Mouse (Mus musculus): Measurements from ENCODE around the gene Pam16.

The Pam16 gene

DNA sequence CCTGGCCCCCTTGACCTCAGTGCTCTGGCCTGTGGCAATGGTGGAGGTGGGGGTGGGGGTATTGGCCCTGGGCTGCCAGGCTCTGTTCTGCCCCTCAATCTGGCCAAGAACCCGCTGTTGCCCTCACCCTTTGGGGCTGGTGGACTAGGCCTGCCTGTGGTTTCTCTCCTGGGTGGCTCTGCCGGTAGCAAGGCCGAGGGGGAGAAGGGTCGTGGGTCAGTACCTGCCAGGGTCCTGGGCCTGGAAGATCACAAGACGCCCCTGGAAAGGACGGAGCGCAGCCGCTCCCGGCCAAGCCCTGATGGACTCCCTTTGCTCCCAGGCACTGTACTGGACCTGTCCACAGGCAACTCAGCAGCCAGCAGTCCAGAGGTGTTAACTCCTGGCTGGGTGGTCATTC is 11.1 kb downstream of the Pam16 start:
- H3K36me3 ChIP-seq (ENCODE audit: insufficient read depth, low read length) = peaks cover 99% of the 10 kb centered on the region
- H3K4me1 ChIP-seq (replicated peaks; ENCODE audit: low read depth, low read length) = peaks cover 78% of the 10 kb centered on the region
- H3K4me3 ChIP-seq (replicated peaks; ENCODE audit: low read length) = no peak overlapping the region
- no peaks in the 10 kb centered on the region for H3K27me3 ChIP-seq (ENCODE audit: insufficient read depth, low read length)
- TF ChIP-seq POU5F1 (IDR thresholded peaks at IDR 0.05; ENCODE audit: borderline replicate concordance, low read length) (no peak), CTCF (conservative IDR thresholded peaks at IDR 0.05; ENCODE audit: low read length) (no peak), NANOG (IDR thresholded peaks at IDR 0.05; ENCODE audit: borderline replicate concordance, low read length) (no peak)
- no peaks in the 10 kb centered on the region for H3K9me3 ChIP-seq (ENCODE audit: low read length)

DNA sequence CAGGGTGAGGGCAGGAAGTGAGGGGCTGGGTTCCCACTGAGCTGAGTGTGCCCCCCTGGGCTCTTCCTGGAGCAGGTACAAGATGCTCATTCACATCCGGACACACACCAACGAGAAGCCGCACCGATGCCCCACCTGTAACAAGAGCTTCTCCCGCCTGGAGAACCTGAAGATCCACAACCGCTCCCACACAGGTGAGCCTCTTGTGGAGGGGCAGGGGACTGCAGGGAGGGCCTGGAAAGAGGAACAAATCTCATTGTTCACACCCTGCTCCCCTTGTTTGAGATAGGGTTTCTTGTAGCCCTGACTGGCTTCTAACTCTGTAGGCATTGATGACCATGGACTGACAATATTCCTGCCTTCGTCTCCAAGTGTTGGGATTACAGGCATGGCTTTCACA is 13.1 kb downstream of the Pam16 start:
- Histone ChIP-seq H3K4me3 (replicated peaks; ENCODE audit: low read length) (no peak overlapping the region; the same call in 1 of the 2 replicates), H3K27me3 (ENCODE audit: insufficient read depth, low read length) (no peaks in the 10 kb centered on the region), H3K36me3 (ENCODE audit: insufficient read depth, low read length) (peaks cover 96% of the 10 kb centered on the region), H3K4me1 (replicated peaks; ENCODE audit: low read depth, low read length) (peaks cover 78% of the 10 kb centered on the region), H3K9me3 (ENCODE audit: low read length) (no peaks in the 10 kb centered on the region)
- TF ChIP-seq NANOG (IDR thresholded peaks at IDR 0.05; ENCODE audit: borderline replicate concordance, low read length) = no peak
- peak; percentile 78 for TF ChIP-seq CTCF (conservative IDR thresholded peaks at IDR 0.05; ENCODE audit: low read length)

DNA sequence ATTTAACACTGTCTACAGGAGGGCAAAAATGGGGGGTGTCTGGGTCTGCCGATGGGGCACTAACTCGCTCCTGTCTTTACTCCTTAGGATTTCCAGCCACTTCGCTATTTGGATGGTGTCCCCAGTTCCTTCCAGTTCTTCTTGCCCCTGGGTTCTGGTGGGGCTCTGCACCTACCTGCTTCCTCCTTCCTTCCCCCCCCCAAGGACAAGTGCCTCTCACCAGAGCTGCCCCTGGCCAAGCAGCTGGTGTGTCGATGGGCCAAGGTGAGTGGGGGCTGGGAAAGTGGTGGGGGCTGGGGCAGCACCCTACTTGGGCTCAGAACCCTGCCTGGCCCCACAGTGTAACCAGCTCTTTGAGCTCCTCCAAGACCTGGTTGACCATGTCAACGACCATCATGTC is 13.6 kb downstream of the Pam16 start:
- Histone ChIP-seq H3K4me1 (replicated peaks; ENCODE audit: low read depth, low read length) (peaks cover 79% of the 10 kb centered on the region), H3K27me3 (ENCODE audit: insufficient read depth, low read length) (no peaks in the 10 kb centered on the region), H3K4me3 (replicated peaks; ENCODE audit: low read length) (no peak overlapping the region; the same call in 1 of the 2 replicates), H3K36me3 (ENCODE audit: insufficient read depth, low read length) (peaks cover 91% of the 10 kb centered on the region), H3K9me3 (ENCODE audit: low read length) (no peaks in the 10 kb centered on the region)
- TF ChIP-seq CTCF (conservative IDR thresholded peaks at IDR 0.05; ENCODE audit: low read length) (no peak), NANOG (IDR thresholded peaks at IDR 0.05; ENCODE audit: borderline replicate concordance, low read length) (no peak), POU5F1 (IDR thresholded peaks at IDR 0.05; ENCODE audit: borderline replicate concordance, low read length) (no peak)

DNA sequence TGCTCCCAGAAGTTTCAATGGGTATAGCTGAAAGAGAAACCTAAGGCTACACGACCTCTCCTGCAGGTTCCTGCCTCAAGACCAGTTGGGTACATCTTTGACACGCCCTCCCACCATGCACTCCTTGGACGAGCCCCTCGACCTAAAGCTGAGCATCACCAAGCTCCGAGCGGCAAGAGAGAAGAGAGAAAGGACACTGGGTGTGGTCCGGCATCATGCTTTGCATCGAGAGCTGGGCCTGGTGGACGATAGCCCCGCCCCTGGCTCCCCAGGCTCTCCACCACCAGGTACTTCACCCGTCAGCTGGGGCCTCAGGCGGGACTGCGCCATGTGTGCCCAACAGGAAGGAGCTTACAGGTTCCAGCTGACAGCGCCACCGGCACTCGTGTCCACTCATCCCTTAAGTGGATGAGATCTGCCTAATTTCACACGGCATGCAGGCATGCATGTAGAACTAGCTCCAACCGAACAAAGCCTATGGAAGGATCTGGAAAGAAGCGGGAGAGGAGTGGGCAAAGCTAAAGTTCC is 16.2 kb downstream of the Pam16 start:
- no peaks in the 10 kb centered on the region for H3K27me3 ChIP-seq (ENCODE audit: insufficient read depth, low read length)
- peaks cover 65% of the 10 kb centered on the region for H3K36me3 ChIP-seq (ENCODE audit: insufficient read depth, low read length)
- TF ChIP-seq NANOG (IDR thresholded peaks at IDR 0.05; ENCODE audit: borderline replicate concordance, low read length) = no peak
- no peak for TF ChIP-seq POU5F1 (IDR thresholded peaks at IDR 0.05; ENCODE audit: borderline replicate concordance, low read length)
- TF ChIP-seq CTCF (conservative IDR thresholded peaks at IDR 0.05; ENCODE audit: low read length) = no peak
- H3K4me3 ChIP-seq (replicated peaks; ENCODE audit: low read length) = peak overlapping the region; percentile 49
- peaks cover 92% of the 10 kb centered on the region for H3K4me1 ChIP-seq (replicated peaks; ENCODE audit: low read depth, low read length)
- H3K9me3 ChIP-seq (ENCODE audit: low read length) = no peaks in the 10 kb centered on the region

DNA sequence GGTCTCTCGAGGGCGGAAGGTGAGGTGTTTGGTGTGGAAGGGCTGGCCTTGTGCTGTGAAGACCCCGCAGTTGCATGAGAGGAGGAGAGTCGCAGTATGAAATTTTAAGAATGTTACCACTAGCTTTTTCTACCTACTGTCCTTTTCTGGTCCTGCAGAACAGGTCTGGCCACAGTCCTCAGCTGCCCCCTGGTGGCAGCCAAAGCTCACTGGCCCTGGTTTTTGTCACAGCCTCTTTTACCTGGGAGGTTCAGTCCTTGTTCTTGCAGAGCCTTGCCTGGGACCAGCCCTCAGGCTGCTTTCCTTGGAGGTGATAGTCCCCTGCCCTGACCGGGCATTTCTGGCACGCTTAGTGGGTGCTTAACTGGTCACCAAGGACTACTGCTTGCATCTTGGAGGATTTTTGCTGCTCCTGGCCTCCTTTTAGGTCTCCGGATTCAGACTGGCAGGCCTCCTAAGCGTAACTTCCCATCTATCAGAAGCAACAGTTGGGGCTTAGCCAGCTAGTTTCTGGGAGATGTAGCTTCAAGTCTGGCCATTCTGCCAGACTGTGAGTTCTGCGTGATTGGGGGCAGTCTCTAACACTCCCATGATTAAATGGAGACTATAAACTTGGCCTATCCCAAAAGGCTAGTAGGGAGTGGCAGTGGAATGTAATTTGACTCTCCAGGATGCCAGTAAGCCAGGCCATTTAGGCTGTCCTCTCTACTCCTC is 16.8 kb downstream of the Pam16 start:
- Histone ChIP-seq H3K4me1 (replicated peaks; ENCODE audit: low read depth, low read length) (peaks cover 92% of the 10 kb centered on the region), H3K36me3 (ENCODE audit: insufficient read depth, low read length) (peaks cover 59% of the 10 kb centered on the region), H3K4me3 (replicated peaks; ENCODE audit: low read length) (peak overlapping the region; percentile 49), H3K27me3 (ENCODE audit: insufficient read depth, low read length) (no peaks in the 10 kb centered on the region), H3K9me3 (ENCODE audit: low read length) (no peaks in the 10 kb centered on the region)
- TF ChIP-seq NANOG (IDR thresholded peaks at IDR 0.05; ENCODE audit: borderline replicate concordance, low read length) (no peak), CTCF (conservative IDR thresholded peaks at IDR 0.05; ENCODE audit: low read length) (peak; percentile 89), POU5F1 (IDR thresholded peaks at IDR 0.05; ENCODE audit: borderline replicate concordance, low read length) (no peak)

DNA sequence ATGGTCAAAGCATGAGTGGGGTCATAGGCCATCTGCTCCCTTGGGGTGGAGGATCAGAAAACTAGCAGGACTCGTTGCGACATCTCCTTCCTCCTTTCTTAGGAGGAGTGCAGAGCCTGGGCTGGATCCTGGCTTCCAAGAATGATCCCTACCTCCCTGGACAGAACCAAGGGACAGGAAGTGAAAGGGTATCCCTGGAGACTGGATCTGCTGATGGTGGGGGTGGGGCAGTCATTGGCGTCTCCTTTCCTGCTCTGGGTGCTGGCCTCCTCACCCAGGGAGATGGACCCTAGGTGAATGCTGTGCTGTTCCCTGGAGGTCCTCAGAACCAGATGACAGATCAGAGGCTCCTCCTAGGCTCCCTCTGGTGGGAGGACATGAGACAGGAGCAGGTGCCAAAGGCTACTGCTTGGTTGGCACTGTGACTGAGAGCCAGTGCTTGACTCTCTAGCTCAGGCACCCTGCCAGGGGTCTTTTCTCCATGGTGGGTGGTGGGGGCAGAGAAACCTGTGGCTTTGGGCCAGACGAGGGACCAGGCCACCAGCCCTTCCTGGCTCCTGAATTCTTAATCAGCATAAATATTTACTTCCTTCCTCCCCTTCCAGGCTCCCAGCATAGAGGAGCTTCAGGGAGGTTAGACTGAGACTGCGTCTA is 18.2 kb downstream of the Pam16 start:
- peak overlapping the region; percentile 53 for H3K4me3 ChIP-seq (replicated peaks; ENCODE audit: low read length)
- H3K36me3 ChIP-seq (ENCODE audit: insufficient read depth, low read length) = peaks cover 45% of the 10 kb centered on the region
- peaks cover 98% of the 10 kb centered on the region for H3K4me1 ChIP-seq (replicated peaks; ENCODE audit: low read depth, low read length)
- H3K9me3 ChIP-seq (ENCODE audit: low read length) = no peaks in the 10 kb centered on the region
- no peak for TF ChIP-seq POU5F1 (IDR thresholded peaks at IDR 0.05; ENCODE audit: borderline replicate concordance, low read length)
- no peak for TF ChIP-seq NANOG (IDR thresholded peaks at IDR 0.05; ENCODE audit: borderline replicate concordance, low read length)
- no peaks in the 10 kb centered on the region for H3K27me3 ChIP-seq (ENCODE audit: insufficient read depth, low read length)

DNA sequence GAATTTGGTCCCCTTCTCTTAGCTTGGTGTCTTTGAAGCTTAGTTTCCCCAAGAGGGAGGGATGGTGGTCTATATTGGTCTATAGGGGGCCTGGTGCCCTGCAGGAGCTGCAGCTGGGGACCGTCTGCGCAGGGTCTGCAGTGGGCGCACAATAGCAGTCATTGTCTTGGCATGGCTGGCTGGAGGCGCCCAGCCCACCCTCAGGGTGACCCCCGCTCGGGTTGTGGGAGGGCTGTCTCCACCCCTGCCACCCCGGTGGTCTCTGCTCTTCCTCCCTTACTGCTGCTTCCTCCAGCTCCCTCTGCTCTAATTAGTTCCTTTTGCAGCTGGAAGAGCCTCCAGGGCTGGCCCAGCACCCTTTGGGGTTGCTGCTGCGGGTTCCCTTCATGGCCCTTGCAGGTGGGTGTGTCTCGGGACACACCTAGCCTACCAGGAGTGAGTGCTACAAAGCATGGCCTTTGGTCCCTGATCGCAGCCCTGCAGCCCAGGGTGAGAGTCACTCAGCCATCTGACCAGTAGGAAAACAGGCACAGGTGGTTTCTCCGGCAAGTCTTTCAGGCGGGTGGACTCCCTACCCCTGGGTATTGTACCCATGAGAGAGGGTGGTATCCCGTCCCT is 19.2 kb downstream of the Pam16 start:
- Histone ChIP-seq H3K36me3 (ENCODE audit: insufficient read depth, low read length) (peaks cover 35% of the 10 kb centered on the region), H3K27me3 (ENCODE audit: insufficient read depth, low read length) (no peaks in the 10 kb centered on the region), H3K4me3 (replicated peaks; ENCODE audit: low read length) (peak overlapping the region; percentile 53), H3K4me1 (replicated peaks; ENCODE audit: low read depth, low read length) (peaks cover 100% of the 10 kb centered on the region), H3K9me3 (ENCODE audit: low read length) (no peaks in the 10 kb centered on the region)
- no peak for TF ChIP-seq POU5F1 (IDR thresholded peaks at IDR 0.05; ENCODE audit: borderline replicate concordance, low read length)
- no peak for TF ChIP-seq CTCF (conservative IDR thresholded peaks at IDR 0.05; ENCODE audit: low read length)
- no peak for TF ChIP-seq NANOG (IDR thresholded peaks at IDR 0.05; ENCODE audit: borderline replicate concordance, low read length)

DNA sequence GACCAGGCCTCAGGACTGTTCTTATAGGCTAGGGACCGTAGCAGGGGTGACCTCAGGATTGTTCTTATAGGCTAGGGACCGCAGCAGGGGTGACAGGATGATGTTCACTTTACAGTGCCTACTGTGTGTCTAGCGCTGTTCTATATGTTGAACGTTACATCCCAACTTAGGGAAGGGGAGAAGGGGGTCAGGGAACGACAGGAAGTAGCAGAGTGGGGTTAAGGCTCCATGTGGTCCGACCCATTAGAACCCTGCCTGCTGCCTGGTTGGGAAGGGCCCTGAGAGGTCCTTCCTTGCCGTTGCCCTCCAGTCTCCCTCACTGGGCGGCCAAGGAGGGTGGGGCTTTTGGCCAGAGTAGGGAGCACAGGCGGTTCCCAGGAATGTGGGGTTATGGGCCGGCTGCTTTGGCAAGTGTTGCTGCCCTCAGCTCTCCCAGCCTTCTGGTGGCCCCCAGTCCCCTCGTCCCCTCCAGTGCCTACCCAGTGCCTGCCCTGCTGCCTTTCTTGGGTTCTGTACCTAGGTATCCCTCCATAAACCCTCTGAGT is 20.4 kb downstream of the Pam16 start:
- Histone ChIP-seq H3K36me3 (ENCODE audit: insufficient read depth, low read length) (peaks cover 29% of the 10 kb centered on the region), H3K9me3 (ENCODE audit: low read length) (no peaks in the 10 kb centered on the region), H3K4me1 (replicated peaks; ENCODE audit: low read depth, low read length) (peaks cover 100% of the 10 kb centered on the region), H3K27me3 (ENCODE audit: insufficient read depth, low read length) (no peaks in the 10 kb centered on the region), H3K4me3 (replicated peaks; ENCODE audit: low read length) (peak overlapping the region; percentile 53)
- no peak for TF ChIP-seq POU5F1 (IDR thresholded peaks at IDR 0.05; ENCODE audit: borderline replicate concordance, low read length)
